Mouse (Mus musculus) kidney, postnatal 36 days (tissue): ENCODE results near the gene Jpt2.
"Not testable (repeated sequence)": the region's sequence is repeated elsewhere in the genome, so short reads cannot be mapped to it uniquely, and the experiment has no call there.

Experiments
- DNase-seq, 2 experiments: peaks; one replicate each; pipeline ENCODE4 v3.0.0; 2021 to 2022; ENCODE audit warnings: mixed read lengths in 2 of 2

Gene Jpt2

DNA sequence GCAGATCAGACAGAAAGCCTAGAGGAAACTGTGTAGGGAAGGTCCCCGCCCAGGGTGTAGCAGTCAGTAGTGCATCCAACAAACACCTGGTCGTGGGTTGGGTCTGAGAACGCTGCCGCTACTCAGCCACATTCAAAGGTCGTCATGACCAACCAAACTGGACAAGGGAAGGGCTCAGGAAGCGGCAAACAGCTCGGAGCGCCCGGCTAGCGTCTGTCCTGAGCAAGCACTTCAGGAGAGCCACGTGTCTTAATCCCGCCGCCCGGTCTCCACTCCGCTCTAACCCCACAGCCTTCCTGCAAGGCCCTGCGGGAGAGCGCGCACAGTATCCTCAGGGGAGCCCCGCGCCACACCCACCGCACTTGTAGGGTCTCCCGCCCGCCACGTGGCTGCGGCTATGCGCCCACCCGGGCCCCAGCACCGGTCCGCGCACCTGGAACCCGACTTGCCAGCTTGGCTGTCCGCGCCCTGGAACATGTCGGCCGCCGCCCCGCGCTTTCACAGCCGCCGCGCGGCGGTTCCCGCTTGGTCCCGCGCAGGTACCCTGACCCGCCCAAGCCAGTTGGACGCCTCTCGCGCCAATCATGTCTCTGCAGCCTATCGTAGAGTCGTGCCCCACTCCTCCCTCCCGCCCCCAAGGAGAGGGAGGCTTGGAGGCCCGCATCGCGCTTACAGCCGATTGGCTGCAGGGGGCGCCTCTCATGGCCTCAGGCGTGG, at the start of gene Jpt2:
TSS of gene Jpt2 (minus strand) at position 555 of the 717 bp plus-strand sequence.
- peak; percentile 99 for DNase-seq

DNA sequence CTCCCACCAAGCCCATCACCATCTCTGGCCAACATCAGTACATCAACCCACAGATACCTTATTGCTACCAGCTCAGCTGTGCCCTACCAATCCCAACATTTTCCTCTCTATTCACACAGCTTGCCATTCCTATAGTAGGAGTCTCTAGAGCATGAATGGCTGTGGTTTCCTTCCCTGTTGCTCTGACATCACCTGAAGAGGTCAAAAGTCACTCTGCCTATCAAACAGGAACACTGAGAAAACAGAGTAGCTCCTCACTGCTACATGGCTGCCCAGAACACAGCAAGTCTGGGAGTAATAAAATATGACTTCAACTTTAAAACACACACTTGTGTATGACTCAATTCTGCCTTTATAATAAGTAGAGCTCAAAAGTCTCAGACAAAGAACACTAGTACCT, 47.0 kb upstream of the Jpt2 start:
- no peak for DNase-seq

GRCm38 (mm10) chr17:25005102-25005501, 44.6 kb upstream of the Jpt2 start:
- DNase-seq, result peak in 1 of 2 experiments; percentile 16

DNA sequence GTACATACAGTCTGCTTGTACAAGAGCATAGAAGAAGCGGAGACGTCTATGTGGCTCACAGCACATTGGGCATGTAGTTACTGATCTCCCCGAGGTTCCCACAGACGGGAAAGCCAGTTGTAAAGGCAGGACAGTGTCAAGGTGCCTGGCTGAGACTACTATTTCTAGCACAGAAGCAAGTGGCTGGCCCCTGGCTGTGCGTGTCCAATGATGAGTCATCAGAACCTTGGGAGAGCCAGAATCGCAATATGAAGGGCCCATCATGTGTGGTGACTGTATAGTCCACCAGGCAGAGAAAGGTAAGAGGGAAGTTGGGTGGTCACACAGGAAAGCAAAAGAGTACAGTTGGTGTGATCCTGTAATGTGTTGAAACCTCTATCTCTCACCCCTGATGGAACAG, 34.2 kb upstream of the Jpt2 start:
- no peak for DNase-seq

DNA sequence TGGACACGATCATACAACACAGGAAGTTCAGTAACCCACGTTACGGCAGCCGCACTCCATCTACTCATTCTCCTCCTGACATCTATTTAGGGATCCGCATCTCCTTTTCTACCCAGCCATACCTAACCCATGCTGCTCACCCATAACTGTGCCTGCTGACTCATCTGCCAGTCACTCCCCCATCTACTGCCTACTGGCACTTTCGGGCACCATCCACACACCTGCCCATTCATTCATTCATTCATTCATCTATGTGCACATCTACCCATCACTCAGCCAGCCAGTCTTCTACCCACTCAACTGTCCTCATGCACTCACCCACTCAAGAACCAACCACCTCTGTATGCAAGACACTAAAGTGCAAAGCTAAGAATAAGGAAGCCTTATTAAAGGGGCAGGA, 26.7 kb upstream of the Jpt2 start:
- no peak for DNase-seq

DNA sequence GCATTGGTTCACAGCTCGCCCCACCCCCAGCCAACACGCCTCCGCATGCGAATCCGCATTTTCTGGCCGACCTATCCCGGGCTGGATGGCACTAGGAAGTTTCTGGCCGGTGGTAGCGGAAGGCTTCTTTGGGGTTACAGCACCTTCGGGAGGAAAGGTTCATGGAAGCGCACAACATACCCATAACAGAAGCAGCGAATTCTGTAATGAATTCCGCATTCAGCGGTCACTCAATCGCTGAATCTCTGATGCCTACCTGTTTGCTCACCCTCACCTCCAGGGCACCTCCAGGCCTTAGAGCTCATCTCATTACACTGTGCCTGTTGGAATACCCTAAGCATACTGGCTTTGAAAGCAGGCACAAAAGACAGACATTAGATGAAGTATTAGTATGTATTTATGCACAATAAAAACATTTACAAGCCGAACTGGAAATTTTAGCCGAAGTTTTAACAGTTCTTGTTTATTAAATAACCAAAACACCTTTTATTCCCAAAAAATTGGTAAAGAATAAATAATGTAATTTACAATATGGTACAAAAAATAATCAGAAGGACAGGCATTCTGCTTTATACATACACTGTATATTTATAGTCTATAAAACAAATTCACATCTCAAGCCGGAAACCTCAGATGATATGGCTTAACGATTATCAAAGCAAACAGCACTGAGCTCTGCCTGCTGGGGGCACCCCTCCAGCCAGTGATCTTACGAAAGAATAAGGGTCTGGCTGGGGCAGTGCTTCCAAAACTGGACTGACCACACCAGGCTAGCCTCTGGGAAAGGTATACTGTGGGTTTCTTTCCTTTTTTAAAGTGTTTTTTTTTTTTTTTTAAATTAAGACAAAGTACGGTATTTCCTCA, 595 bp upstream of the Jpt2 start:
- no peak for DNase-seq

DNA sequence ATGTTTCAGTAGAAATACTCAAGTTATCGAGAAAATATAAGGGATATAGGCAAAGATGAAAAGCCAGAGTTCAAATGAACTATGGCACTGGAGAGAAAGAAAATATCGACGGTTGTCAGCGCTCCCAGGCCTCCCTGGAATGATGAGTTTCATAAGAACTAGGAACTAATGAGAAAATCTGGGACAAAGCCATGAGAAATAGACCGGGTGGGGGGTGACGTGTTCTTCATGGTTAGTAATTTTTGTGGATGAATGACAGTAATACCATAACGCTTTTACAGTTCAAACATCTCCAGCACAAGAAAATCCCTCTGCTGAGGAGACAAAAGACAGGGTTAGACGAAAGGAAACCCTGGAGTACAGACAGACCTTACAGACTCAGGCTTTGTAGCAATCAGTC, 1.1 kb downstream of the Jpt2 start:
- no peak for DNase-seq

DNA sequence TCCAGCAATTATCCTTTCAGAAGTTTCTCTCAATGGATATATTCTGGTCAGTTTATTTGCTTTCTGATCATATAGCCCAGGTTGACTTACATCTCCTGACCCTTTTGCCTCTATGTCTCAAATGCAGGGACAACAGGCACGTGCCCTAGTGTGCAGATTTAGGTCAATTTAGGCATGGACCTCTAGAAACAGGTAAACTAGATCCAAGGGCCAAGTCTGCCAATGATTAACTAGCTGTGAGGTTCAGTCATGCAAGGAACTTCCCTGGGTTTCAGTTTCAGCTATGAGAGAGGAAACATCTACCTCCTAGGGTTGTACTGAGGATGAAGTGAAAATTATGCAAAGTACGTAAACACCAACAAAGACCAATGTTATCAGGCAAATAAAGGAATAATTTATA, 7.2 kb downstream of the Jpt2 start:
- peak; percentile 79 to 92 for DNase-seq

DNA sequence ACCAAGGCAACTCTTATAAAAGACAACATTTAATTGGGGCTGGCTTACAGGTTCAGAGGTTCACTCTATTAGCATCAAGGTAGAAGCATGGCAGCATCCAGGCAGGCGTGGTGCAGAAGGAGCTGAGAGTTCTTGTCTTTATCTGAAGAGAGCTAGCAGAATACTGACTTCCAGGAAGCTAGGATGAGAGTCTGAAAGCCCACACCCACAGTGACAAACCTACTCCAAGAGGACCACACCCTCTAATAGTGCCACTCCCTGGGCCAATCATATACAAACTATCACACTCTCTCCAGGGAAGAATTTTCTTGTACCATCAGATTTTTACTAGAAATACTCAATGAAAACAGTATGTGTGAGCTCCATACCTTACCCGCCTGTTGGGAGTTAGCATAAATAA, 9.8 kb downstream of the Jpt2 start:
- no peak for DNase-seq

DNA sequence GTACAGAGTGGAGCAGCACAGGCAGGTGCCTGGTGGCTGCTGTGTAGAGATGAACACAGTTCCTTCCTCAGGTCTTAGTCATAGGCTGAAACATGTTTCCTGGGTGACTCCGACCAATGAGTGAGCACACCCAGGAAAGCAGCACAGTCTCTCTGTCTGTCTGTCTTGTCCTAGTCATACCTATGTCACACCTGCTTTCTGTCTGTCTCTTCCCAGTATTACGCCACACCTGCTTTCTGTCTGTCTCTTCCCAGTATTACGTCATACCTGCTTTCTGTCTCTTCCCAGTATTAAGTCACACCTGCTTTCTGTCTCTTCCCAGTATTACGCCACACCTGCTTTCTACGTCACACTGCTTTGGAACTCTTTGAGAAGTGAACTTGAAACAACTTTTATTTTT, 12.3 kb downstream of the Jpt2 start:
- DNase-seq, result no peak

- not testable (repeated sequence) for DNase-seq
These were observed 16.9 kb downstream of the Jpt2 start for GRCm38 (mm10) chr17:24943589-24943988.

DNA sequence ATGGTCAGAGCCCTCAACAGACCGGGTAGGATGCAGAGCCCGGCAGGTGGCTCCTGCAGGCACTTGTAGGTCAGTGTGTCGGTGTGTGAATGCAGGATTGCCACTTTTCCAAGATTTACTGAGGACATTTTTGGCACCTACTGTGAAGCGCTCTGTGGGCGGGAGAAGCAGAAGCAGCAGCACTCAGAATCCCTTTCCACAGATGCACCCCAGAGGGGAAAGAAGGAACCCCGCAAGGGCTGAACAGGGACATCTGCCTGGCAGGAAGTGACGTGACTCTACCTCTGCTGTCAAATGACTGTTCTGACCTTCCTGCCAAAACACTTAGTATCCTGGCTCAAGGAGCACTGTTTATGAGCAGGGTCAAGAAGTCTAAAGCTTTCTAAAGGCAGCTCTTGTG, 17.5 kb downstream of the Jpt2 start:
- no peak for DNase-seq

DNA sequence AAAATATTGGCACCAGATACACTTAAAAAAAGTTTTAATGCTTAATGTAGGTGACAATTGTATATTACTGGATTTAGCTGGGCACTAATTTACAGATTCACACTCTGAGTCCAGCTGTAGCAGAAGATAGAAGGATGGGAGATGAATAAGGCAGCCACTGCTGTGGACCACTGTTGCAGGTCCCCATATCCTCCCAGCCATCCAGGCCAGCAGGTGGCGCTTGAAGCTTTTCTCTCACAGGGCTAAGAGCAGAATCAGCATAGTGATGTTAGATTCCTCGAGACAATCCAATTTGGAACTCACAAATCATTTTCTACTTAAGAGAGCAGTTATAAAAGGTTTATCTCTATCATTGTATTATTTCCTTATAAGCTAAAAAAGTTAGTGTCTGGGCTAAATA, 18.0 kb downstream of the Jpt2 start:
- DNase-seq, result peak; percentile 48 to 75

GRCm38 (mm10) chr17:24937266-24937665, 23.2 kb downstream of the Jpt2 start:
- DNase-seq, result no peak

DNA sequence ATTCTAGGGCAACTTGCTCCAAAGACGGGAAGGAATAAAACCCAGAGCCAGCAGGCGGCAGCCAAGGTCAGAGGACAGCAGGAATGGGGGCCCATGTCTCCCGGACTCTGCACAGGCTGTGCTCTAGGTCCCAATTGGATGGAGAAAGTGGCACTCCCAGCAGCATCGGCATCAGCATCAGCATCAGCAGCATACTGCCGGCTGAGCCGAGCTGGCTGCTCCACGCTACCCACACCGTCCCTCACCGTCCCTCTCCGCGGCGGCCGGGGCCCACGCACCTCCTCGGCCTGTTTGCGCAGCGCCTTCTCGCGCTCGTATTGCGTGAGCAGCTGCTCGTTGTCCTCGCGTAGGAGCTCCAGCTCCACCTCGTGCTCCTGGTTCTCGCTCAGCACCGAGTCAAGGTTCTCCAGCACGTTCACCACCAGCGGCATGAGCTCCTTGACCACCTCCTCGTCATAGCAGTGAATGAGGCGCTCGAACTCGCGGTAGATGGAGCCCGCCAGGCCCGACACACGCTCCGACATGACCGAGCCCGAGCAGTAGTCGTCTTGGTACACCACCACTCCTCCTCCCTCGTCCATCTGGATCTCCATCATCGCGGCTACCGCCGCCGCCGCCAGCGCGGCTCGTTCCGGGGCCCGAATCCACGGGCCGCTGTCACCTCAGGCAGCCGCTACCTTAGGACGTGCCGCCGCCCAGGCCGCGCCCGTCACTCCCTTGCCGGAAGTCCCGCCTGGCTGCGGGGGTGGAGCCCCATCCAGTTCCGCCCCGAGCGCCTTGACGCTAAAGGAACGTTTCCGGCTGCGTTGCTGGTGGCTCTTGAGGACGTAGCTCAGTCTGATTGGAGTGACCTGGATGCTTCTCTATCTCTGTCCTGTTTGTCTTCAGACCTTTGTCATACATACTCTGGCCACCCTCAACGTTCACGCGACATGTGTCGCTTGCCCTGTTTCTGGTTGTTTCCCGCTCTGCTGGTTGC, 23.9 kb downstream of the Jpt2 start, which contains the start of gene Mapk8ip3:
TSS of gene Mapk8ip3 (minus strand) at position 719 of the 979 bp plus-strand sequence.
- peak; percentile 95 to 97 for DNase-seq

DNA sequence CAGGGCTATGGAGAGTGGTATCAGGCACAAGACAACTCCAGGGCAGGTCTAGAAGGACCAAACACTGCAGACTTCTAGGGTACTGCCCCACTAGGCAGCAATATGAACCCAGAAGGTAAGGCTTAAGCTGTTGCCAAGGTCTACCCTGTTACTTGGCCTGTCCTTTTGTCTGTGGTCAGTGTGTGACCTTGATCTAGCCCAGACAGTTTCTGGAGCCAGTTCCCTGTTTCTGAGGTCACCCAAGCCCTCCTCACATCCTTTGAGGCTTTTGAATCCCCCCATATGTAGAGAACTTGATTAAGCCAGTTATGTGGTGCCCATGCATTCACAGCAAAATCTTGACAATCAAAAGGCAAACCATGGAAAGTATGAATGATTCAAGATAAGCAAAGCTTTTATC, 24.8 kb downstream of the Jpt2 start:
- DNase-seq, result no peak

DNA sequence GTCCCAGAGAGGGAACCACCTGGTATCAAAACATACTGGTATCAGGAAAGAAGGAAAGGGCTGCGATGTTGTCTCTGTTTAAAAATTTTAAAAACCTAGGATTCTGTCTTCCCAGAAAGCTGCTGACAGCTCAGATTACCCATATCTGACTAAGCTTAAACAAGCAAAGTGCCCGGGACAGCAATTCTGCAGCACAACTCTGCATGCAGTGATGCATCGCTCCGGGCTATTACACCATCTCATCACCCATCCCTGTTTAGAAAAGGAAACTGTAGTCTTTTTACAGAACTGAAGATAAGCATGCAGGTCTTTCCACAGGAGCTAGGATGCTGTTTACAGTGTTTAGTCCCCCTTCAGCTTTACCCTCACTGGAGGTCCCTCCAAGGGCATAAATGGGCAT, 25.6 kb downstream of the Jpt2 start:
- no peak for DNase-seq

DNA sequence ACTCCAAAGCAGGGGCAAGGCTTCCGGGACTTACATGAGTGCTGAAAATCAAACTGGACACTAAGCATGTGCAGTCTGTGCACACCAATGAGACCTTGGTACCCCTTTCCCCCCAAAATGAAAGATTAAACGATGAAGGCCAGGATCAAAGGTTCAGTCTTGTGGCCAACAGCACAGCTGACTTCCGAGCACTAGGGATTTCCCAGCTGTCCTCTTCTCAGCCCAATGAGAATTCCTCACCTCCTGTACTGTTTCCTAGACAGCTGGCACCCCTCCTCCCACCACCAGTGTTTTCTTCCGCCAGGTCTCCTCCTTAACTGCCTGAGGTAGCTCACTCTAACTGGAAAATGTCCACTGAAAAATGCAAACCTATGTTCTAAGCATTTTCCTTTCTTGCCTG, 27.3 kb downstream of the Jpt2 start:
- no peak for DNase-seq

DNA sequence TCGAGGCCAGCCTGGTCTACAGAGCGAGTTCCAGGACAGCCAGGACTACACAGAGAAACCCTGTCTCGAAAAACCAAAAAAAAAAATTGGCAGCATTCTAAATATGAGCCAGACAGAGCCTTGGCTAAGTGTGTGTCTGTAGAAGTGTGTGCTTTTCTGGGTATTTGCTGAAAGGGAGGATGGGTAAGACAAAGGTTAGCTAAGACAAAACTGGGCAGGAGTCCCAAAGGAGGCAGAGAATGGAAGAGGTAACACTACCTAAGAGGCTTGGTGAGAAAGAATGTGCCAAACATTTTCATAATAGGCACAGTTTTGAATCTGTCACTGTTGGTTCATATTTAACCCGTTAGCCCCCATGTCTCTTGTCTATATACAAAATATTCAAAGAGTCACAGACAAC, 28.1 kb downstream of the Jpt2 start:
- DNase-seq, result peak; percentile 33 to 52

GRCm38 (mm10) chr17:24929506-24929905, 31.0 kb downstream of the Jpt2 start:
- no peak for DNase-seq

GRCm38 (mm10) chr17:24923246-24923645, 37.2 kb downstream of the Jpt2 start:
- DNase-seq, result no peak

DNA sequence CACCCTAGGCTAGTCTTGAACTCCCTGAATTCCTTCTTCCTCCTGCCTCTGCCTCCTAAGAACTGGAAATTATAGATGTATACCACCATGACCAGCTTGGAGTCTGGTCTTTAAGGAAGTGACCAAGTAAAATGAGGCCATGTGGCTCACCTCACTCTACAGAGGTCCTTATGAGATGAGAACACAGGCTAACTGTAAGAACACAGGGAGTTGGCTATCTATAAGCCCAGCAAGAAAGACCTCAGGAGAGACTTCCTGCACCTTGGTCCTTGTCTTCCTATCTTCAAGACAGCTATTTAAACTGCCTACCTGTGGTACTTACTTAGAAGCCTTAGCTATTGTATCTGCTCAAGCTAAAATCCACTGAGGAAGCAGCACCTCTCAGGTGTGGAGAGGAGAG, 46.5 kb downstream of the Jpt2 start:
- no peak for DNase-seq

DNA sequence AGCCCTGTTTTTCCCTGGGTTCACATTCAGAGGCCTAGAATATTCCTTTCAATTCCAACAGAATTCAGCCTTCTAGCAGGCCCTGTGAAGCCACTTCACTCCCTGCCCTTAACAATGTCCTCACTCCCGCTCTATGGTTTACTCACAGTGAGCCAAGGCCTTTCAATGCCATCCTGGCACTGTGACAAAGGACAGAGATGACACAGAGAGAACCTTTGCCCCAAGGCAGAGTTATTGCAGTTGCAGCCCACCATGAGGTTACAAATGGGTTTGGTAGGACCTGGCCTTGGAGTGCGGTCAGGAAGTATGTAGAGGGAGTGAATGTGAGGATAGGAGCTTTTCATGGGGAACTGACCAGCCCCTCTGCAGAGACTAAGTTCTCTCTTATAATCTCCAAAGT, 52.9 kb downstream of the Jpt2 start:
- DNase-seq, result no peak
